24 mouse cellular contexts compared by ENCODE assay signal in the genomic region with DNA sequence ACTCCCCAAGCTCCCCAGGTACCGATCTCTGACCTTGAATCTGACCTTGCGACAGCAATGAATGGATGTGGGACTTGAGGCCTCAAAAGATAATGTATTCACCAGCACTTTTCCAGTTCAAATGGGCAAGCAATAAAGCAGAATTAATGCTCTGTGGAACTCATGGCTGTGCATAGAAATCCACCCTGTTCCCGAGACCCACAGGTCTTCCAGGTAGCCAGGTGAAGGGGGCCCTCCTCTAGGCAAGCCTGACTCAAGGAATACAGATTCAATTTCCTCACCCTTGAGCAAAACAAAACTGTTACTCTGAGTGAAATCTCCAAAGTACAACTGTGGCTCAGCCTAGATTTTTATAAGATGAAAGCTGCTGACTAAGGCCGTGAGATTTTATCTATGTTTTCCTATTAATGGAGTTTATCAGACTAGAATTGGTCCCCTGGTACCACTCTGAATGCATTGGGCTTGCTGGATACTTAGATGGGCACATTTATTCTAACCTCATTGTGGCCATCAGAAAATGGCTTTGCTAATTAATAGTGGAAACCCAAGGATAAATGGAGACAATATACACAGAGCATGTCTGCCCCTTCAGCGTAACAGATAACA.
DNase-seq lines count a peak whose midpoint lies in the region; ATAC-seq lines count a peak whose summit lies in the region.
"Had no signal": no experiment of that assay in that cellular context is flagged by ENCODE, and none has a peak within 500 bp of the region (broad histone marks: within the 10 kb centered on the region; RNA-seq: fewer than 3 reads in every experiment).

No protein-coding gene starts in this region.

- H3K9me3 ChIP-seq in midbrain, embryonic 11.5 days (ENCODE audit: control insufficient read depth, low read length): no peaks in the 10 kb centered on the region
- H3K9me3 ChIP-seq in midbrain, embryonic 13.5 days: no peaks in the 10 kb centered on the region
- H3K9me3 ChIP-seq in kidney, embryonic 15.5 days (replicated peaks): no peaks in the 10 kb centered on the region
- H3K9me3 ChIP-seq: heart, embryonic 10.5 days; limb, embryonic 13.5 days; liver, embryonic 13.5 days; midbrain, embryonic 15.5 days had no signal

- H3K4me3 ChIP-seq in midbrain, embryonic 11.5 days (ENCODE audit: low read depth, low read length): no peak overlapping the region
- H3K4me3 ChIP-seq in midbrain, embryonic 13.5 days (replicated peaks): no peak overlapping the region
- H3K4me3 ChIP-seq in kidney, embryonic 15.5 days (replicated peaks): no peak overlapping the region
- H3K4me3 ChIP-seq: heart, embryonic 10.5 days; limb, embryonic 13.5 days; liver, embryonic 13.5 days; megakaryocyte, embryonic 14.5 days; midbrain, embryonic 15.5 days had no signal

- H3K27ac ChIP-seq in midbrain, embryonic 11.5 days (ENCODE audit: low read depth, low read length): no peak overlapping the region
- no peak overlapping the region for H3K27ac ChIP-seq in midbrain, embryonic 13.5 days
- no peak overlapping the region for H3K27ac ChIP-seq in kidney, embryonic 15.5 days
- H3K27ac ChIP-seq: heart, embryonic 10.5 days; kidney, postnatal 0 days; limb, embryonic 13.5 days; liver, embryonic 13.5 days; midbrain, embryonic 15.5 days had no signal

- WGBS in midbrain, embryonic 11.5 days: 82% methylated on average over 5 of the region's 5 CpGs
- 75% methylated on average over 5 of the region's 5 CpGs for WGBS in midbrain, embryonic 13.5 days
- 64% methylated on average over 5 of the region's 5 CpGs for WGBS in kidney, embryonic 15.5 days

- H3K27me3 ChIP-seq in midbrain, embryonic 11.5 days (ENCODE audit: control insufficient read depth, insufficient read depth, low read length): no peaks in the 10 kb centered on the region
- no peaks in the 10 kb centered on the region for H3K27me3 ChIP-seq in midbrain, embryonic 13.5 days
- no peaks in the 10 kb centered on the region for H3K27me3 ChIP-seq in kidney, embryonic 15.5 days
- H3K27me3 ChIP-seq: limb, embryonic 13.5 days; liver, embryonic 13.5 days; megakaryocyte, embryonic 14.5 days; midbrain, embryonic 15.5 days had no signal

- no peak overlapping the region for H3K4me2 ChIP-seq in midbrain, embryonic 11.5 days
- no peak overlapping the region for H3K4me2 ChIP-seq in midbrain, embryonic 13.5 days (replicated peaks)
- no peak overlapping the region for H3K4me2 ChIP-seq in kidney, embryonic 15.5 days
- H3K4me2 ChIP-seq: limb, embryonic 13.5 days; liver, embryonic 13.5 days; midbrain, embryonic 15.5 days had no signal

- peak; percentile 69 for DNase-seq in midbrain, embryonic 11.5 days (ENCODE audit: low spot score, missing footprints)
- DNase-seq in kidney, postnatal 25 days: peak; percentile 9 to 45
- no peak for DNase-seq in lung, postnatal 14 days
- no peak for DNase-seq in thymus, postnatal 14 days
- DNase-seq in left cerebral cortex, postnatal 4 days: no peak
- DNase-seq: adrenal gland, postnatal 14 days; cerebellum, adult 2 months; cerebellum, postnatal 25 days; gastrocnemius, postnatal 10 days; heart, postnatal 4 days; liver, embryonic 13.5 days; lung, adult 2 months; lung, postnatal 36 days; right cerebral cortex, postnatal 4 days; thymus, postnatal 25 days had no signal

- no peak overlapping the region for H3K9ac ChIP-seq in midbrain, embryonic 11.5 days (ENCODE audit: low read length)
- no peak overlapping the region for H3K9ac ChIP-seq in midbrain, embryonic 13.5 days (replicated peaks)
- H3K9ac ChIP-seq in kidney, embryonic 15.5 days: no peak overlapping the region
- H3K9ac ChIP-seq: limb, embryonic 13.5 days; liver, embryonic 13.5 days; midbrain, embryonic 15.5 days had no signal

- H3K4me1 ChIP-seq in midbrain, embryonic 11.5 days (ENCODE audit: control insufficient read depth, insufficient read depth, low read length): no peaks in the 10 kb centered on the region
- no peaks in the 10 kb centered on the region for H3K4me1 ChIP-seq in midbrain, embryonic 13.5 days (replicated peaks)
- no peaks in the 10 kb centered on the region for H3K4me1 ChIP-seq in kidney, embryonic 15.5 days
- H3K4me1 ChIP-seq: heart, embryonic 10.5 days; limb, embryonic 13.5 days; liver, embryonic 13.5 days; megakaryocyte, embryonic 14.5 days; midbrain, embryonic 15.5 days had no signal

- no peaks in the 10 kb centered on the region for H3K36me3 ChIP-seq in midbrain, embryonic 11.5 days (ENCODE audit: control insufficient read depth, insufficient read depth, low read length)
- no peaks in the 10 kb centered on the region for H3K36me3 ChIP-seq in midbrain, embryonic 13.5 days
- H3K36me3 ChIP-seq in kidney, embryonic 15.5 days: no peaks in the 10 kb centered on the region
- H3K36me3 ChIP-seq: heart, embryonic 10.5 days; limb, embryonic 13.5 days; liver, embryonic 13.5 days; midbrain, embryonic 15.5 days had no signal

- intact Hi-C loops in left cerebral cortex, postnatal 4 days (cut with DNase I): no loop called here

- ATAC-seq in midbrain, embryonic 11.5 days (ENCODE audit: low FRiP score): 0 out of 2 replicates have a peak, but pooled peaks have one; percentile 22
- no peak for ATAC-seq in midbrain, embryonic 13.5 days
- peak; percentile 67; the same call in 1 of the 2 replicates for ATAC-seq in kidney, embryonic 15.5 days (replicated peaks; ENCODE audit: low FRiP score)
- ATAC-seq: forebrain, embryonic 16.5 days; inflammation-experienced regulatory T-cells, adult 6 months; midbrain, embryonic 15.5 days had no signal

Comparison
In these comparisons a context has a peak if more than half of its experiments do, and no peak if none do; other contexts are left out.
1. DNase-seq: peak in midbrain, embryonic 11.5 days (single experiment) and kidney, postnatal 25 days (2 of 2); none in lung, postnatal 14 days (single experiment), thymus, postnatal 14 days (single experiment) and left cerebral cortex, postnatal 4 days (single experiment).